Mouse (Mus musculus) G1E (cell line): Measurements from ENCODE around the gene Kdelr1. TPM values are rescaled to one million over a fixed set of nuclear protein-coding genes. Genes with fewer than 3 reads are reported as not detected.

Experiments used
- ATAC-seq: 2 replicates; pipeline ENCODE4 v1.8.0; 2016; ENCODE audit warnings: mild to moderate bottlenecking; ENCODE audit not compliant: insufficient number of reproducible peaks, poor library complexity, low FRiP score, severe bottlenecking; ENCODE audit errors: extremely low read depth
- DNase-seq: peaks from one replicate; pipeline ENCODE4 v3.0.0; 2012; ENCODE audit warnings: low spot score
- H3K27me3 ChIP-seq: 2 replicates; pipeline ENCODE4 v1.6.1; 2012; ENCODE audit warnings: mild to moderate bottlenecking, low read length, inconsistent platforms; ENCODE audit not compliant: insufficient read depth
- H3K36me3 ChIP-seq: replicated peaks from 2 replicates; pipeline ENCODE3; 2012; ENCODE audit warnings: mild to moderate bottlenecking, inconsistent platforms
- H3K4me1 ChIP-seq: 2 replicates; pipeline ENCODE4 v1.6.1; 2012; ENCODE audit warnings: low read depth, low read length, inconsistent platforms, mixed read lengths; ENCODE audit not compliant: insufficient read depth
- H3K4me3 ChIP-seq: 2 replicates; pipeline ENCODE4 v1.5.1; 2012; ENCODE audit warnings: low read depth, mild to moderate bottlenecking, inconsistent platforms, low read length, moderate library complexity, mixed read lengths
- H3K9me3 ChIP-seq: replicated peaks from 2 replicates; pipeline ENCODE4 v1.6.1; 2012; ENCODE audit warnings: inconsistent platforms
- CTCF ChIP-seq: IDR thresholded peaks from 2 replicates; pipeline ENCODE4 v1.5.1; 2012; ENCODE audit warnings: low read depth, low read length, inconsistent platforms, mixed read lengths
- GATA1 ChIP-seq: IDR thresholded peaks from 2 replicates; pipeline ENCODE4 v1.6.1; 2012; ENCODE audit warnings: borderline replicate concordance, low read length, inconsistent platforms, mixed read lengths
- GATA2 ChIP-seq: IDR thresholded peaks from 2 replicates; pipeline ENCODE4 v1.6.1; 2012; ENCODE audit warnings: low read depth, low read length, inconsistent platforms, borderline replicate concordance
- POLR2AphosphoS5 ChIP-seq: IDR thresholded peaks from 2 replicates; pipeline ENCODE4 v1.6.1; 2012; ENCODE audit warnings: low read depth, low read length, inconsistent platforms; ENCODE audit not compliant: insufficient replicate concordance
- TAL1 ChIP-seq: conservative IDR thresholded peaks from 2 replicates; pipeline ENCODE4 v1.6.1; 2012; ENCODE audit warnings: low read depth, low read length, inconsistent platforms, mixed read lengths
- polyA plus RNA-seq: library from polyadenylated mRNA; stranded (reverse); fragments of >175 nt; gene quantifications from 2 replicates; pipeline ENCODE4 v1.2.3, GENCODE M21; 2012
- total RNA-seq, 2 experiments: library from RNA; stranded (forward) in 1 of 2; stranded (reverse) in 1 of 2; fragments of 200-1000 nt in 1 of 2; fragments of >200 nt in 1 of 2; fragmentation: Nextera tagmentation in 1 of 2; gene quantifications; 2 replicates each; pipeline ENCODE4 v1.2.3; 2014 to 2017

Gene Kdelr1
- total and polyA plus RNA-seq, 3 experiments: 55.2 to 209 (median 135) TPM

DNA sequence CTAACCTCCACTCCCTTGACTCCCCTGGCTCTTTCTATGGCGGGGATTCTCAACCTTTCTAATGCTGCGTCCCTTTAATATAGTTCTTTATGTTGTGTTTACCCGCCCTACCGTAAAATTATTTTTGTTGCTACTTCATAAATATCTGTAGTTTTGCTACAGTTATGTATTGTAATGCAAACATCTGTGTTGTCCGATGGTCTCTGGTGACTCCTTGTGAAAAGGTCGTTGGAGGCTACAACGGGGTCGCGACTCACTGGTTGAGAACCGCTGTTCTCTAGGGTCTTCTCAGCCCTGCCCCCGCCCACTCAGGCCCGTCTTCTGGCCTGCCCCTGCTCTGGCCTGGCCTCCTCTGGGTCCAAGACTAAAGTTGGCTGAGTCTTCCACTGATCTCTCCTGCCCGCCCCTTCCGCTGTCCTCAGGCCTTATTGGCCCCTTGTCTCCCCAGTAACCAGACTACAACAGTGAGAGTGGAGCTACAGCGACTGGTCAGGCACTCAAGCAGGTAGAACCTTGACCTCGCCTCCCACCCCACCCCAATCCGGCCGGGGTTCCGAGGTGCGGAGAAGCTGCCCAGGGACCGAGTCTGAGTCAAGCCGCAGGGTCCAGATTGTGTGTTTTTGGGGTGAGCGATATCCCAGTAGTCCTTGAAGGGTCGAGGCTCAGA, 51.3 kb downstream of the Kdelr1 start, which contains the start of gene Ccdc114:
TSS of gene Ccdc114 (plus strand) at position 311 of the 667 bp plus-strand sequence.
- peaks cover 17% of the 10 kb centered on the region for H3K4me1 ChIP-seq
- TF ChIP-seq CTCF (no peak), TAL1 (no peak), GATA2 (no peak), GATA1 (no peak), POLR2AphosphoS5 (no peak)
- DNase-seq (no peak), ATAC-seq (no peak)
- peaks cover 24% of the 10 kb centered on the region for H3K27me3 ChIP-seq
- H3K36me3 ChIP-seq: no peaks in the 10 kb centered on the region
- no peak within 1 kb of the TSS for H3K4me3 ChIP-seq
- H3K9me3 ChIP-seq: no peaks in the 10 kb centered on the region

GRCm38 (mm10) chr7:45924429-45924816, 51.9 kb downstream of the Kdelr1 start:
- DNase-seq: no peak
- TF ChIP-seq TAL1 (no peak), GATA1 (no peak), POLR2AphosphoS5 (no peak), GATA2 (no peak), CTCF (no peak)
- Histone ChIP-seq H3K36me3 (no peaks in the 10 kb centered on the region), H3K27me3 (peaks cover 22% of the 10 kb centered on the region), H3K4me1 (peaks cover 17% of the 10 kb centered on the region), H3K4me3 (no peak overlapping the region), H3K9me3 (no peaks in the 10 kb centered on the region)
- ATAC-seq: no peak

DNA sequence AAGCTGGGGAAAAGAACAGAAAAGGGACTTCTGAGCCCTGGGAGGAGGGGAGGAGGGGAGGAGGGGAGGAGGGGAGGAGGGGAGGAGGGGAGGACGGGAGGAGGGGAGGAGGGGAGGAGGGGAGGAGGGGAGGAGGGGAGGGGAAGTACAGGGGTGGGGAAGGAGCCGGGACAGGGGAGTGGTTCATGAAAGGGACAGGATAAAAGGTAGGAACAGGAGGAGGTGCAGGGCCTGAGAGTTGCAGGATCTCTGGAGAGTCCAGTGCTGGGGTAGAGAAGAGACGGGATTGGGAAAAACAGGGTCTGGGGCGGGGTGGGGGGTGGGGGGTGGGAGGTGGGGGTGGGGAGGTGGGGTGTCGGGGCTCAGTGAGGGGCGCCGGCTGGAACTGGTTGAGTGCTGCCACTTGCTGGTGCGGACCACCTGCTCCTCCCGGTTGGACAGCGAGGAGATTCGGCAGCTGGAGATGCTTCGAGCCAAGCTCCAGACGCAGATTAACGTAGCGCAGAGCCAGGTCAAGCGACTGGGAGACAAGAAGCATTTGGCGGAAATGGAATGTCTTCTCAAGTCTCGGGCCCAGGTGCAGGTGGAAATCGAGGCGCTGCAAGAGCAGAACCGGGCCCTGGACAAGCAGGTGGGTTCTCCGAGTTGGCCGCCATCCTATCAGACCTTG, 56.2 kb downstream of the Kdelr1 start:
- ATAC-seq (no peak), DNase-seq (no peak)
- no peaks in the 10 kb centered on the region for H3K36me3 ChIP-seq
- H3K9me3 ChIP-seq: peaks cover 3% of the 10 kb centered on the region; the same call in 1 of the 2 replicates
- peaks cover 12% of the 10 kb centered on the region; the same call in 1 of the 2 replicates for H3K27me3 ChIP-seq
- H3K4me1 ChIP-seq: no peaks in the 10 kb centered on the region
- no peak overlapping the region for H3K4me3 ChIP-seq
- no peak for TF ChIP-seq TAL1
- TF ChIP-seq GATA1: no peak
- no peak for TF ChIP-seq POLR2AphosphoS5
- TF ChIP-seq CTCF: no peak
- TF ChIP-seq GATA2: no peak

GRCm38 (mm10) chr7:45929688-45930087, 57.1 kb downstream of the Kdelr1 start:
- no peaks in the 10 kb centered on the region for H3K4me1 ChIP-seq
- ATAC-seq (no peak), DNase-seq (no peak)
- H3K4me3 ChIP-seq: no peak overlapping the region
- peaks cover 3% of the 10 kb centered on the region; the same call in 1 of the 2 replicates for H3K9me3 ChIP-seq
- TF ChIP-seq TAL1 (no peak), CTCF (no peak)
- no peaks in the 10 kb centered on the region for H3K36me3 ChIP-seq
- H3K27me3 ChIP-seq: peaks cover 8% of the 10 kb centered on the region; the same call in 1 of the 2 replicates

Other genes starting within 250 kb of the Kdelr1 start
Only the 20 nearest of the 24 such genes appear.
- not detected in 2 replicates for gene Ntn5, start 188.8 kb upstream of the Kdelr1 start, total RNA-seq (2014; fragmentation: Nextera tagmentation)
- gene Ntn5, start 188.8 kb upstream of the Kdelr1 start, total RNA-seq (2017): not detected in 2 replicates
- 0.21 and 0.29 TPM in 2 replicates for gene Ntn5, start 188.8 kb upstream of the Kdelr1 start, polyA plus RNA-seq
- gene Sec1, start 178.4 kb upstream of the Kdelr1 start, total RNA-seq (2014; fragmentation: Nextera tagmentation): not detected in 2 replicates
- gene Sec1, start 178.4 kb upstream of the Kdelr1 start, total RNA-seq (2017): not detected in 2 replicates
- 0.02 TPM in 1 of 2 replicates, not detected in the other for gene Sec1, start 178.4 kb upstream of the Kdelr1 start, polyA plus RNA-seq
- 0.92 and 3.5 TPM in 2 replicates for gene Car11, start 172.9 kb upstream of the Kdelr1 start, total RNA-seq (2014; fragmentation: Nextera tagmentation)
- 0.16 and 0.58 TPM in 2 replicates for gene Car11, start 172.9 kb upstream of the Kdelr1 start, total RNA-seq (2017)
- 0.63 and 0.78 TPM in 2 replicates for gene Car11, start 172.9 kb upstream of the Kdelr1 start, polyA plus RNA-seq
- 22.8 and 30.2 TPM in 2 replicates for gene Dbp, start 167.7 kb upstream of the Kdelr1 start, total RNA-seq (2014; fragmentation: Nextera tagmentation)
- gene Dbp, start 167.7 kb upstream of the Kdelr1 start, total RNA-seq (2017): 33.7 and 37.8 TPM in 2 replicates
- gene Dbp, start 167.7 kb upstream of the Kdelr1 start, polyA plus RNA-seq: 18.0 and 23.0 TPM in 2 replicates
- gene Rpl18, start 157.3 kb upstream of the Kdelr1 start, total RNA-seq (2014; fragmentation: Nextera tagmentation): 3,054 and 3,291 TPM in 2 replicates
- gene Rpl18, start 157.3 kb upstream of the Kdelr1 start, total RNA-seq (2017): 1,837 and 1,972 TPM in 2 replicates
- 14,383 and 17,578 TPM in 2 replicates for gene Rpl18, start 157.3 kb upstream of the Kdelr1 start, polyA plus RNA-seq
- 16.3 and 21.4 TPM in 2 replicates for gene Sphk2, start 154.8 kb upstream of the Kdelr1 start, total RNA-seq (2014; fragmentation: Nextera tagmentation)
- gene Sphk2, start 154.8 kb upstream of the Kdelr1 start, total RNA-seq (2017): 9.3 and 9.8 TPM in 2 replicates
- gene Sphk2, start 154.8 kb upstream of the Kdelr1 start, polyA plus RNA-seq: 96.0 and 115 TPM in 2 replicates
- gene Fam83e, start 151.6 kb upstream of the Kdelr1 start, total RNA-seq (2014; fragmentation: Nextera tagmentation): 0.34 and 0.38 TPM in 2 replicates
- gene Fam83e, start 151.6 kb upstream of the Kdelr1 start, total RNA-seq (2017): 1.2 and 1.3 TPM in 2 replicates
- 0.49 and 0.77 TPM in 2 replicates for gene Fam83e, start 151.6 kb upstream of the Kdelr1 start, polyA plus RNA-seq
- gene Spaca4, start 147.0 kb upstream of the Kdelr1 start, total RNA-seq (2014; fragmentation: Nextera tagmentation): not detected in 2 replicates
- not detected in 2 replicates for gene Spaca4, start 147.0 kb upstream of the Kdelr1 start, total RNA-seq (2017)
- gene Spaca4, start 147.0 kb upstream of the Kdelr1 start, polyA plus RNA-seq: not detected in 2 replicates
- gene Lmtk3, start 89.0 kb upstream of the Kdelr1 start, total RNA-seq (2014; fragmentation: Nextera tagmentation): 1.1 TPM in 1 of 2 replicates, not detected in the other
- not detected in 2 replicates for gene Lmtk3, start 89.0 kb upstream of the Kdelr1 start, total RNA-seq (2017)
- gene Lmtk3, start 89.0 kb upstream of the Kdelr1 start, polyA plus RNA-seq: 0.03 TPM in 2 replicates
- not detected in 2 replicates for gene Sult2b1, start 88.1 kb upstream of the Kdelr1 start, total RNA-seq (2014; fragmentation: Nextera tagmentation)
- gene Sult2b1, start 88.1 kb upstream of the Kdelr1 start, total RNA-seq (2017): 0.05 and 0.35 TPM in 2 replicates
- not detected in 2 replicates for gene Sult2b1, start 88.1 kb upstream of the Kdelr1 start, polyA plus RNA-seq
- gene Cyth2, start 58.2 kb upstream of the Kdelr1 start, total RNA-seq (2014; fragmentation: Nextera tagmentation): 14.5 and 18.5 TPM in 2 replicates
- 40.9 and 47.6 TPM in 2 replicates for gene Cyth2, start 58.2 kb upstream of the Kdelr1 start, total RNA-seq (2017)
- gene Cyth2, start 58.2 kb upstream of the Kdelr1 start, polyA plus RNA-seq: 85.5 and 121 TPM in 2 replicates
- gene Kcnj14, start 48.0 kb upstream of the Kdelr1 start, total RNA-seq (2014; fragmentation: Nextera tagmentation): 0.30 TPM in 1 of 2 replicates, not detected in the other
- 0.23 and 0.33 TPM in 2 replicates for gene Kcnj14, start 48.0 kb upstream of the Kdelr1 start, total RNA-seq (2017)
- gene Kcnj14, start 48.0 kb upstream of the Kdelr1 start, polyA plus RNA-seq: 0.39 and 0.57 TPM in 2 replicates
- 10.2 and 16.9 TPM in 2 replicates for gene Grwd1, start 41.8 kb upstream of the Kdelr1 start, total RNA-seq (2014; fragmentation: Nextera tagmentation)
- 20.6 and 21.9 TPM in 2 replicates for gene Grwd1, start 41.8 kb upstream of the Kdelr1 start, total RNA-seq (2017)
- 62.9 and 72.8 TPM in 2 replicates for gene Grwd1, start 41.8 kb upstream of the Kdelr1 start, polyA plus RNA-seq
- not detected in 2 replicates for gene Grin2d, start 5.6 kb downstream of the Kdelr1 start, total RNA-seq (2014; fragmentation: Nextera tagmentation)
- gene Grin2d, start 5.6 kb downstream of the Kdelr1 start, total RNA-seq (2017): under 0.01 and 0.11 TPM in 2 replicates
- gene Grin2d, start 5.6 kb downstream of the Kdelr1 start, polyA plus RNA-seq: 0.01 TPM in 2 replicates
- gene Syngr4, start 23.9 kb downstream of the Kdelr1 start, total RNA-seq (2014; fragmentation: Nextera tagmentation): 33.2 and 36.2 TPM in 2 replicates
- gene Syngr4, start 23.9 kb downstream of the Kdelr1 start, total RNA-seq (2017): 3.7 and 6.4 TPM in 2 replicates
- 42.5 and 44.9 TPM in 2 replicates for gene Syngr4, start 23.9 kb downstream of the Kdelr1 start, polyA plus RNA-seq
- 14.4 and 15.3 TPM in 2 replicates for gene Tmem143, start 24.2 kb downstream of the Kdelr1 start, total RNA-seq (2014; fragmentation: Nextera tagmentation)
- 11.7 and 13.2 TPM in 2 replicates for gene Tmem143, start 24.2 kb downstream of the Kdelr1 start, total RNA-seq (2017)
- 33.8 and 37.8 TPM in 2 replicates for gene Tmem143, start 24.2 kb downstream of the Kdelr1 start, polyA plus RNA-seq
- gene Emp3, start 48.6 kb downstream of the Kdelr1 start, total RNA-seq (2014; fragmentation: Nextera tagmentation): not detected in 2 replicates
- 4.8 and 7.6 TPM in 2 replicates for gene Emp3, start 48.6 kb downstream of the Kdelr1 start, total RNA-seq (2017)
- gene Emp3, start 48.6 kb downstream of the Kdelr1 start, polyA plus RNA-seq: 1.9 and 2.8 TPM in 2 replicates
- not detected in 2 replicates for gene Ccdc114, start 51.3 kb downstream of the Kdelr1 start, total RNA-seq (2014; fragmentation: Nextera tagmentation)
- gene Ccdc114, start 51.3 kb downstream of the Kdelr1 start, total RNA-seq (2017): 0.17 and 0.22 TPM in 2 replicates
- 0.07 and 0.09 TPM in 2 replicates for gene Ccdc114, start 51.3 kb downstream of the Kdelr1 start, polyA plus RNA-seq
- gene Abcc6, start 157.5 kb downstream of the Kdelr1 start, total RNA-seq (2014; fragmentation: Nextera tagmentation): not detected in 2 replicates
- gene Abcc6, start 157.5 kb downstream of the Kdelr1 start, total RNA-seq (2017): under 0.01 TPM in 2 replicates
- 0.02 TPM in 1 of 2 replicates, not detected in the other for gene Abcc6, start 157.5 kb downstream of the Kdelr1 start, polyA plus RNA-seq
- 26.4 and 35.0 TPM in 2 replicates for gene Nomo1, start 160.9 kb downstream of the Kdelr1 start, total RNA-seq (2014; fragmentation: Nextera tagmentation)
- 47.8 and 52.7 TPM in 2 replicates for gene Nomo1, start 160.9 kb downstream of the Kdelr1 start, total RNA-seq (2017)
- gene Nomo1, start 160.9 kb downstream of the Kdelr1 start, polyA plus RNA-seq: 43.8 and 47.2 TPM in 2 replicates